Mouse (Mus musculus) kidney, adult 2 months (tissue): ENCODE measurements around the gene Eefsec.

Experiments used
- CTCF ChIP-seq: fragments of 200-500 bp; conservative IDR thresholded peaks from 2 replicates; pipeline ENCODE4 v1.5.1; 2011; ENCODE audit warnings: low read depth, mild to moderate bottlenecking, control low read depth, low read length, moderate library complexity, mixed read lengths; ENCODE audit not compliant: insufficient read depth, insufficient read length
- POLR2A ChIP-seq: fragments of 200-500 bp; IDR thresholded peaks from one replicate; pipeline ENCODE4 v1.6.1; 2011; ENCODE audit warnings: low read depth, low read length, control low read depth

DNA sequence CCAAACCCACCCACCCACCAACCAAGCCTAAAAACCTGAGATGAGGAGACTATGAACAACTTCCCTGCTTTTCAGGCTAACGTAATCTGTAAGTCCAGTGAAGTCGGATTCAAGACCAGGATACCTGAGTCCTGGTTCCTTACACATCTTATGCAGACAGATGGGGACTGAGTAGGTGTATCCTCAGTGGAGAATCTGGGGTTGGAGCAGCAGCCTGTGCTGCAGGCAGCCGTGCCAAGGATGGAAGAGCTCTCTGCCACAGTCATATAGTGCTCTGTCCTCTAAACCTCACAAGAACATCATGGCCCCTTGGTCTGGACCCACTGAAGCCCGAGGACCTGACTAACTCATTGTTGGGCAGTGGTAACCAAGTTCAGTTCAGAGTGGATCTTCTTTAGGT, 169.1 kb downstream of the Eefsec start:
- TF ChIP-seq POLR2A (no peak), CTCF (no peak)
